Comparison of ENCODE assay signal across 13 mouse cellular contexts in genomic region chr1:34686539-34686938, GRCm38 (mm10).
"Had no signal": no experiment of that assay in that cellular context is flagged by ENCODE, and none has a peak within 500 bp of the region (broad histone marks: within the 10 kb centered on the region; RNA-seq: fewer than 3 reads in every experiment).

No protein-coding gene starts in this region.

- ATAC-seq: liver, embryonic 12.5 days; midbrain, embryonic 15.5 days had no signal

- H3K4me1 ChIP-seq: limb, embryonic 15.5 days; liver, embryonic 12.5 days; midbrain, embryonic 10.5 days; midbrain, embryonic 15.5 days; neural tube, embryonic 12.5 days had no signal

- H3K4me2 ChIP-seq: limb, embryonic 15.5 days; liver, embryonic 12.5 days; lung, embryonic 14.5 days; midbrain, embryonic 15.5 days; neural tube, embryonic 12.5 days had no signal

- DNase-seq: kidney, postnatal 36 days; lung, embryonic 14.5 days; lung, postnatal 10 days; lung, postnatal 4 days; thymus, adult 2 months; thymus, postnatal 25 days had no signal

- H3K4me3 ChIP-seq: limb, embryonic 15.5 days; liver, embryonic 12.5 days; midbrain, embryonic 10.5 days; midbrain, embryonic 15.5 days; neural tube, embryonic 12.5 days had no signal

- H3K36me3 ChIP-seq: limb, embryonic 15.5 days; liver, embryonic 12.5 days; midbrain, embryonic 10.5 days; midbrain, embryonic 15.5 days; neural tube, embryonic 12.5 days had no signal

- H3K27me3 ChIP-seq: limb, embryonic 15.5 days; liver, embryonic 12.5 days; midbrain, embryonic 15.5 days; neural tube, embryonic 12.5 days had no signal

- H3K9me3 ChIP-seq: limb, embryonic 15.5 days; liver, embryonic 12.5 days; midbrain, embryonic 10.5 days; midbrain, embryonic 15.5 days; neural tube, embryonic 12.5 days had no signal

- H3K27ac ChIP-seq: kidney, postnatal 0 days; limb, embryonic 15.5 days; liver, embryonic 12.5 days; midbrain, embryonic 10.5 days; midbrain, embryonic 15.5 days; neural tube, embryonic 12.5 days; stomach, postnatal 0 days had no signal

- H3K9ac ChIP-seq: limb, embryonic 15.5 days; liver, embryonic 12.5 days; lung, embryonic 14.5 days; midbrain, embryonic 15.5 days; neural tube, embryonic 12.5 days had no signal
